Mouse (Mus musculus): ENCODE data around the gene Hmga2. TPM values are rescaled to one million over a fixed set of nuclear protein-coding genes. Genes with fewer than 3 reads are reported as not detected.
A peak's percentile ranks its signal among the peaks of the same experiment; 100 is the strongest.

Hmga2 gene
- polyA plus RNA-seq, 1 experiment from 2014 or later: 89.2 TPM

GRCm38 (mm10) chr10:120389707-120390106 is 86.6 kb downstream of the Hmga2 start:
- Histone ChIP-seq H3K4me1 (peaks cover 57% of the 10 kb centered on the region), H3K9ac (no peak overlapping the region), H3K27ac (no peak overlapping the region), H3K27me3 (no peaks in the 10 kb centered on the region), H3K9me3 (no peaks in the 10 kb centered on the region), H3K4me2 (replicated peaks) (no peak overlapping the region), H3K4me3 (no peak overlapping the region), H3K36me3 (0 out of 2 replicates have a peak, but pooled peaks cover 3% of the 10 kb centered on the region)
- 59% methylated on average over 6 of the region's 6 CpGs for WGBS
- no peak for ATAC-seq (ENCODE audit: insufficient number of reproducible peaks, insufficient read depth, low FRiP score, low TSS enrichment)

- peaks cover 65% of the 10 kb centered on the region for H3K4me1 ChIP-seq
- H3K4me2 ChIP-seq (replicated peaks): no peak overlapping the region
- H3K27ac ChIP-seq: no peak overlapping the region
- H3K4me3 ChIP-seq: no peak overlapping the region
- H3K9me3 ChIP-seq: no peaks in the 10 kb centered on the region
- H3K9ac ChIP-seq: no peak overlapping the region
- 0 out of 2 replicates have a peak, but pooled peaks cover 3% of the 10 kb centered on the region for H3K36me3 ChIP-seq
- 53% methylated on average over 10 of the region's 10 CpGs for WGBS
- no peaks in the 10 kb centered on the region for H3K27me3 ChIP-seq
- no peak for ATAC-seq (ENCODE audit: insufficient number of reproducible peaks, insufficient read depth, low FRiP score, low TSS enrichment)
These were observed 87.3 kb downstream of the Hmga2 start for GRCm38 (mm10) chr10:120388966-120389365.

GRCm38 (mm10) chr10:120388400-120388871 is 87.8 kb downstream of the Hmga2 start:
- Histone ChIP-seq H3K4me2 (replicated peaks) (no peak overlapping the region), H3K9me3 (no peaks in the 10 kb centered on the region), H3K27me3 (no peaks in the 10 kb centered on the region), H3K9ac (no peak overlapping the region), H3K4me1 (peaks cover 70% of the 10 kb centered on the region), H3K27ac (0 out of 2 replicates have a peak overlapping the region, but pooled peaks have one; percentile 13), H3K36me3 (0 out of 2 replicates have a peak, but pooled peaks cover 3% of the 10 kb centered on the region), H3K4me3 (no peak overlapping the region)
- ATAC-seq (ENCODE audit: insufficient number of reproducible peaks, insufficient read depth, low FRiP score, low TSS enrichment): no peak
- 52% methylated on average over 8 of the region's 8 CpGs for WGBS

- Histone ChIP-seq H3K4me1 (peaks cover 63% of the 10 kb centered on the region), H3K4me2 (replicated peaks) (no peak overlapping the region), H3K4me3 (no peak overlapping the region), H3K9me3 (no peaks in the 10 kb centered on the region), H3K36me3 (0 out of 2 replicates have a peak, but pooled peaks cover under 1% of the 10 kb centered on the region), H3K9ac (no peak overlapping the region), H3K27me3 (no peaks in the 10 kb centered on the region), H3K27ac (no peak overlapping the region)
- WGBS: 67% methylated on average over 8 of the region's 8 CpGs
- no peak for ATAC-seq (ENCODE audit: insufficient number of reproducible peaks, insufficient read depth, low FRiP score, low TSS enrichment)
These were observed 89.2 kb downstream of the Hmga2 start for GRCm38 (mm10) chr10:120387105-120387504.

GRCm38 (mm10) chr10:120384797-120385600 is 91.3 kb downstream of the Hmga2 start:
- Histone ChIP-seq H3K4me3 (no peak overlapping the region), H3K4me2 (replicated peaks) (no peak overlapping the region), H3K4me1 (peaks cover 50% of the 10 kb centered on the region), H3K36me3 (no peaks in the 10 kb centered on the region), H3K27me3 (no peaks in the 10 kb centered on the region), H3K9ac (no peak overlapping the region), H3K27ac (peak overlapping the region; percentile 68), H3K9me3 (no peaks in the 10 kb centered on the region)
- 60% methylated on average over 10 of the region's 10 CpGs for WGBS
- no peak; the same call in 1 of the 2 replicates for ATAC-seq (ENCODE audit: insufficient number of reproducible peaks, insufficient read depth, low FRiP score, low TSS enrichment)

- Histone ChIP-seq H3K9me3 (no peaks in the 10 kb centered on the region), H3K4me2 (replicated peaks) (no peak overlapping the region), H3K4me1 (peaks cover 47% of the 10 kb centered on the region), H3K4me3 (no peak overlapping the region), H3K27ac (no peak overlapping the region), H3K36me3 (peaks cover 1% of the 10 kb centered on the region; the same call in 1 of the 2 replicates), H3K27me3 (no peaks in the 10 kb centered on the region), H3K9ac (no peak overlapping the region)
- WGBS: 68% methylated on average over 7 of the region's 7 CpGs
- no peak for ATAC-seq (ENCODE audit: insufficient number of reproducible peaks, insufficient read depth, low FRiP score, low TSS enrichment)
These were observed 92.2 kb downstream of the Hmga2 start for GRCm38 (mm10) chr10:120384040-120384439.

- Histone ChIP-seq H3K4me2 (replicated peaks) (0 out of 2 replicates have a peak overlapping the region, but pooled peaks have one; percentile 20), H3K27ac (peak overlapping the region; percentile 66), H3K4me1 (peaks cover 28% of the 10 kb centered on the region), H3K4me3 (no peak overlapping the region), H3K9ac (no peak overlapping the region), H3K36me3 (peaks cover 6% of the 10 kb centered on the region; the same call in 1 of the 2 replicates), H3K9me3 (no peaks in the 10 kb centered on the region), H3K27me3 (no peaks in the 10 kb centered on the region)
- no peak for ATAC-seq (ENCODE audit: insufficient number of reproducible peaks, insufficient read depth, low FRiP score, low TSS enrichment)
- 78% methylated on average over 3 of the region's 3 CpGs for whole genome bisulfite sequencing
These were observed 98.5 kb downstream of the Hmga2 start for GRCm38 (mm10) chr10:120377795-120378194.

GRCm38 (mm10) chr10:120377327-120377752 is 98.9 kb downstream of the Hmga2 start:
- Histone ChIP-seq H3K9ac (no peak overlapping the region), H3K4me2 (replicated peaks) (peak overlapping the region; percentile 20; the same call in 1 of the 2 replicates), H3K9me3 (no peaks in the 10 kb centered on the region), H3K4me3 (no peak overlapping the region), H3K36me3 (peaks cover 6% of the 10 kb centered on the region; the same call in 1 of the 2 replicates), H3K27ac (peak overlapping the region; percentile 66), H3K4me1 (peaks cover 28% of the 10 kb centered on the region), H3K27me3 (no peaks in the 10 kb centered on the region)
- 25% methylated on average over 19 of the region's 19 CpGs for WGBS
- ATAC-seq (ENCODE audit: insufficient number of reproducible peaks, insufficient read depth, low FRiP score, low TSS enrichment): peak; percentile 71; the same call in 1 of the 2 replicates

GRCm38 (mm10) chr10:120375438-120375837 is 100.8 kb downstream of the Hmga2 start:
- no peak overlapping the region for H3K4me3 ChIP-seq
- H3K4me1 ChIP-seq: peaks cover 31% of the 10 kb centered on the region
- no peaks in the 10 kb centered on the region for H3K9me3 ChIP-seq
- H3K9ac ChIP-seq: no peak overlapping the region
- 90% methylated on average over 14 of the region's 14 CpGs for WGBS
- H3K4me2 ChIP-seq (replicated peaks): no peak overlapping the region
- peaks cover 6% of the 10 kb centered on the region; the same call in 1 of the 2 replicates for H3K36me3 ChIP-seq
- no peak overlapping the region for H3K27ac ChIP-seq
- H3K27me3 ChIP-seq: no peaks in the 10 kb centered on the region
- no peak for ATAC-seq (ENCODE audit: insufficient number of reproducible peaks, insufficient read depth, low FRiP score, low TSS enrichment)

GRCm38 (mm10) chr10:120371215-120371614 is 105.1 kb downstream of the Hmga2 start:
- WGBS: 63% methylated on average over 10 of the region's 10 CpGs
- Histone ChIP-seq H3K27me3 (no peaks in the 10 kb centered on the region), H3K36me3 (0 out of 2 replicates have a peak, but pooled peaks cover 2% of the 10 kb centered on the region), H3K4me2 (replicated peaks) (no peak overlapping the region), H3K9me3 (no peaks in the 10 kb centered on the region), H3K4me3 (no peak overlapping the region), H3K27ac (no peak overlapping the region), H3K9ac (no peak overlapping the region), H3K4me1 (peaks cover 30% of the 10 kb centered on the region)
- ATAC-seq (ENCODE audit: insufficient number of reproducible peaks, insufficient read depth, low FRiP score, low TSS enrichment): no peak

- no peak overlapping the region for H3K4me3 ChIP-seq
- H3K4me2 ChIP-seq (replicated peaks): no peak overlapping the region
These were observed 107.0 kb downstream of the Hmga2 start for GRCm38 (mm10) chr10:120369187-120369805.

More at GRCm38 (mm10) chr10:120369187-120369805, 107.0 kb downstream of the Hmga2 start:
- no peaks in the 10 kb centered on the region for H3K9me3 ChIP-seq
- 34% methylated on average over 21 of the region's 21 CpGs for WGBS
- H3K27ac ChIP-seq: no peak overlapping the region
- H3K9ac ChIP-seq: no peak overlapping the region
- H3K27me3 ChIP-seq: no peaks in the 10 kb centered on the region
- no peak for ATAC-seq (ENCODE audit: insufficient number of reproducible peaks, insufficient read depth, low FRiP score, low TSS enrichment)
- H3K36me3 ChIP-seq: 0 out of 2 replicates have a peak, but pooled peaks cover 2% of the 10 kb centered on the region
- H3K4me1 ChIP-seq: peaks cover 47% of the 10 kb centered on the region

Data from embryonic facial prominence, embryonic 12.5 days (tissue).